Mouse (Mus musculus): ENCODE data around the gene Tsga10ip. TPM values are rescaled to one million over a fixed set of nuclear protein-coding genes. Genes with fewer than 3 reads are reported as not detected.
"Not testable (repeated sequence)": the region's sequence is repeated elsewhere in the genome, so short reads cannot be mapped to it uniquely, and the experiment has no call there.

Gene Tsga10ip
- polyA plus RNA-seq, 2 experiments from 2014 or later: not detected

DNA sequence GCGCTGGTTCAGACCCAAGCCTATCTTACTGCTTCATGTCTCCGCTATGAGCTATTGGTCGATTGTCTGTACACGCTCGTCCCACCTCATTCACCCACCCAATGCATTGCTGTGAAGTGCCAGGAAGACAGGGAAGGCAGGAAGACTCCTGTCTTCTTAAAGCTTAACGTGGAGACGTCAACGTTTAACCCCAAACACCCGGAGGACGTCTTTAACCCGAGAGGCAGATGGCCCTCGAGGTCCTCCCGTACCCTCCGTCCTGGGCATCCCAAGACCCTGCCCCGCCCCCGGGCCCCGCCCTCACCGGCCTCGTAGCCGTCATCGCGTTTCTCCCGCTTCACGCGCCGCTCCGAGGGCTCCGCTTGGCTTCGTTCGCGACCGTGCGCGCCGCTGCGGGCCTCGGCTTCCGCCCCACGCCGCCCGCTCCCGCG is 14.3 kb downstream of the Tsga10ip start:
- ATAC-seq: no peak

DNA sequence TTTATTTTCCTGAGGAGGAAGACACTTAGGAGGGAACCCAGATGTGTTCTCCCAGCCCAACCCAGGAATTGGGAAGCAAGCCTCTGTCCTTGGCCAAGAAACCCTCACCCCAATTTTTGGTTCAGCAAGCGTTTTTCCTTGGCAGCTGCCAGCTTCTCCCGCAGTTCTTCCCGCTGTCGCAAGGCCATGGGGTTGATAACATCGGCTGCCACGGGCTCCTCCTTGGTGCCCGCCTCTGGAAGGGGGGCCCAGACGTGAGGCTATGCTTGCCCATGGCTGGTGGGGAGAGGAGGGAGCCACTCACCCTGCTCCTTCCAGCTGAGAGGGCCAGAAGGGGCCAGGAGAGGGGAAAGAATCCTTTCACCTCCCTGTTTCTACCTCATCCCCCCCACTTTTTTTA is 17.6 kb downstream of the Tsga10ip start:
- no peak for ATAC-seq

DNA sequence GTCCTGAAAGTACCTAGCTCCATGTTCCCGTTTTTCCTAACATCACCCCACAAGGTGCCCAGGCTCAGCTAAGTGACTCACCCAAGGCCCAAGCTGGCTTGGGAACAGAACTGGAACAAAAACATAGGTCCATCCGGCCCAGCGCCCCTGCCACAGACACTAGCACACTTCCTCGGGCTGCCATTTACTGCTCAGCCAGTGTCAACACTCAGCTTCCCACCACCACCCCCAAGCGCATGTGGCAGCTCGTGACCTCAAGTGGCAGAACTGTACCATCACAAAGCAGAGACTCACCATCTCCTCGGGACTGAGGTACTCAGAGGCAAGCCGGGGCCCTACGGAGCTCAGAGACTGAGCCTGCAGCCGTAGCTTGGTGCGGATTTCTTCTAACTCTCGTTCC is 19.0 kb downstream of the Tsga10ip start:
- ATAC-seq: no peak

DNA sequence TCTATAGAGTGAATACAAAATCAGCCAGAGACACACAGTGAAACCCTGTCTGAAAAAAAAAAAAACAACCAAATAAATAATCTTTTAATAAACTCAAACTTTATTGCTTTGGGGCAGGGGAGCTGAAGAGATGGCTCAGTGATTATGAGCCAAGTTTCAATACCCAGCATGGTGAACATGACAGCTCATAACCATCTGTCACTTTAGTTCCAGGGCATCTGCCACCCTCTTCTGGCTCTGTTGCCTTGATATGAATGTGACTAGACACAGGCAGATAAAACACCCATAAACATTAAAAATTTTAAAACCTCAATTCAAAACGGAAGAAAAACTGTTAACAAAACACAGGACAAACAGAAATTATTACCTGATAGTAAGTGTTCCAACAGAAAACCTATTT is 24.9 kb downstream of the Tsga10ip start:
- ATAC-seq: no peak

DNA sequence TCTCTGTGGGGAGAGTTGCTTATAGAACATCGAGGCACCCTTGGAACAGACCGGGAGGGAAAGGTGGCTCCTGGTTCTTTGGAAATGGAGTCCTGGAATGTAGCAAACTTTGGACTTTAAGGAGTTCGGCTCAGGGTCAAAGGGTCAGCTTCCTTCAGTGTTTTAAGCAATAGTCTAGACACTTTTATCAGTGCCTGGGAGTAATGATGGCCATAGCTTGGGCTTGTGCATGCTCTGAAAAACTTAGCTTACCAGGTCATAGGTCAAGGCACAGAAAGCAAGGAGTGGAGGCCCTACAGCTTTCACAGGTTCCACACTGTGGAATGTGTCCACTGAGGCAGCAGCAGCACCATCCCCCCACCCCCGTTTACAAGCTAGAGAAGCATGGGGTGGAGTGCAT is 27.6 kb downstream of the Tsga10ip start:
- no peak for ATAC-seq

DNA sequence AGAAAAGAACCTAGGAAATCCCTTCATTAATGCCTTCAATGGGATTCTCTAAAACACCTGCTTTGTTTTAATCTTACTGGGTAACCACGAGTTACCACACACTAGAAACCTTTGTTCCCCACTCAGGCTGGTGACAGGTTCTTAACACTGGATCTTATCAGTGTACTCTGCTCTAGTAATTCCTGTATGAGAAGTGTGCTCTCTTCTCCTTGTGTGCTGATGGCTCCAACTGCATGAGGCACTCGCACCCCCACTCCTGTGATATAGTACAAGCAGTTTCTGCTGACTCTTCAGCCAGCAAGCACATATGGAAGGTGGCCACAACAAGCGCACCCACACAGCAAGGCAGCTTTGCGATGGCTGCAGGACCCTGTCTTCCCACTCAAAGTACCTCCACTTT is 28.1 kb downstream of the Tsga10ip start:
- ATAC-seq: no peak

DNA sequence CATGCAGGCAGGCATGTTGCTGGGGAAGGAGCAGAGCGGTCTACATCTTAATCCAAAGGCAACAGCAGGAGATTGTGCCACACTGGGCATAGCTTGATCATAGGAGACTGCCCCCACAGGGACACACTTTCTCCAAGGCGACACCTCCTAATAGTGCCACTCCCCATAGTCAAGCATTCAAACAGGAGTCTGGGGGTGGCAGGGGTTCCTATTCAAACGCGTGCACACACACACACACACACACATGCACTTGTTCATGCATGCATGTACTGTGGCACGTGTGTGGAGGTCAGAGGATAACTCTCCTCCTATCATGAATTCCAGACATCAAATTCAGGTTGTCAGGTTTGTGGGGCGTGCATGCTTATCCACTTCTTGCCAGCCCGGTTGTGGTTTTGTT is 29.6 kb downstream of the Tsga10ip start:
- ATAC-seq: no peak

DNA sequence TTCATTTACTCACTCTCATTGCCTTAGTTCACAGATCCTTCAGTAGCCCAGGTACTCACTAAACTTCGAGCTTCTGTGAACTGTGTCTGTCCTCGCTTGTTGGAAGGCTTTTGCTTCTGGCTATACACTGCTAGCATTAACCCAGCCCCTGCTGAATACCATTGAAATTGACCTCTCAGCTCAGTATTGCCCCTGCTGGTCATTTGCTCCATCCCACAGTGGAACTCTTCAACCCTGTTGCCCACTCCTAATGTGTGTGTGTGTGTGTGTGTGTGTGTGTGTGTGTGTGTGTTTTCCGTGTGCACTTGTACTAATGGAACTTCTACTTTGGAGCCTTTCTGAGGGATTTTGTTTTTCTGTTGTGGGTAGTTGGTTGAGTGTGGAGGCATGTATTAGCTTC is 31.4 kb downstream of the Tsga10ip start:
- no peak for ATAC-seq

DNA sequence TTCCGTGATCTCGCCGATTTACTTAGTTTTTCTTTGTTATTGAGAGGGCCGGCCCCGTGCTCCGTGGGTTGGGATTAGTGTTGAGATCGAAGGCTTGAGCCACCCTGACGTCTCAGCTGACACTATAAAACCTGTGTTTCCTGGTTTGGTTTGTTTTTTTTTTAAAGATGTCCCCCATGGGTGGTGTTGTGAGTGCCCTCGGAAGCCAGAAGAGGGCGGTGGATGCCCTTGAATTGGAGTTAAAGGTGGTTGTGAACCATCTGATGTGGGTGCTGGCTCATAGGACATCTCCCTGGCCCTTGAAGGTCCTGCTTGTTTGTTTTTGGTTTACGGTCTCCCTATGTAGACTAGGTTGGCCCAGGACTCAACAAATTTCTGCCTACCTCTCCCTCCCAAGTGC is 34.9 kb downstream of the Tsga10ip start:
- ATAC-seq: no peak

DNA sequence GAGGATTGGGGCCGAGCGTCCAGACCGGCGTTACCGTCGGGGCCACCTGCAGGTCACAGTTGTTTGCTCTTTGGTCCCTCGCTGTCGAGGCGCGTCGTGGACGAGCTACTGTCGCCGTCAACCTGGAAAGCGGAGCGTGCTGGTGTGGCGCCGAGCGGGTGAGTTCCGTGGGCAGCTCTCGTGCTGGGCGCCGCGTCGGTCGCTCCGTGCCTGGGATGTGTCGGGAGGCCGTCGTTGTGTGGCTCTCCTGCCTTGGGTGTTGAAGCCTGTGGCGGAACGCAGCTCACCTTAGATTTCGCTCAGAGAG is 35.3 kb downstream of the Tsga10ip start, which contains the start of gene Banf1:
Gene Banf1 (minus strand): TSS at position 116 of the 307 bp plus-strand sequence.
- ATAC-seq: peak; percentile 8

DNA sequence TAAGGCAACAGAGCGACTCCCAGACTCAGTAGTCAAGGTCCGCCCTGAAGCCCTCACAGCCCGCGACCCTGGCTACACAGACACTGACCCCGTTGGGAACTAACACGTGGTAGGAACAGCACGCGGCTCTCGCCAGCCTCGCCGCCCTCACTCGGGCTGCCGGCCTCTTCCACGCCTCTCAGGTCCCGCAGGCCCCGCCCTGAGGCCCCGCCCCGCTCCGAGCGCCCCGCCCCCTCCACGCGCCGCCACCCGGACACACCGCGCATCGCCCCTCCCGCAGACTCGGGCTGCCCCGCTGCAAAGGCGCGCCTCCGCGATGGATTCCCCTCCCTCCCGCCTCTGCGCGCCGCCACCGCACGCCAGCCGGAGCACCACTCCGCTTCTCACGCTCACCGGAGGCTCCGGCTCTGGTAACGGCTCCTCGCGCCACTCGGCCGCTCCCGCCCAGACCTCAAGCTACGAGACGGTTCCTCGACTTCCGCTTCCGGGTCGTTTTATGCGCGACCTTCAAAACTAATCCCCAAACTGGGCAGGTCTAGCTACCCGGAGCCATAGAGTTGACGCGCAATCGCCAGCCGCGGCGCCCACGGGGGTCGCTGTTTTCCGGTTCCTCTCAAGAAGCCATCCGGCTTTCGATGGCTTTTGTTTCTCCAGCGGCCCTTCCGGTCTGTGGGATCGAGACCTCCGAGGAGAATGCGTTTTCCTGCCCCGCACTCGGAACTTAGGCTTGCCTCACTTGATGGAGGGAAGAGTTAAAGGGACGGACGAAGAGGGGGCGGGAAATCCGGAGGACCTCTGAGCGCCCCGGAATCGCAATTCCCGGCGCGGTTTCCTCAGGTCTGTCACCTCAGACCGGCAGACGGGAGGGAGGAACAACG is 35.9 kb downstream of the Tsga10ip start, which contains the start of gene Eif1ad:
Gene Eif1ad (plus strand): TSS at position 567 of the 878 bp plus-strand sequence.
- peak; percentile 88 for ATAC-seq

DNA sequence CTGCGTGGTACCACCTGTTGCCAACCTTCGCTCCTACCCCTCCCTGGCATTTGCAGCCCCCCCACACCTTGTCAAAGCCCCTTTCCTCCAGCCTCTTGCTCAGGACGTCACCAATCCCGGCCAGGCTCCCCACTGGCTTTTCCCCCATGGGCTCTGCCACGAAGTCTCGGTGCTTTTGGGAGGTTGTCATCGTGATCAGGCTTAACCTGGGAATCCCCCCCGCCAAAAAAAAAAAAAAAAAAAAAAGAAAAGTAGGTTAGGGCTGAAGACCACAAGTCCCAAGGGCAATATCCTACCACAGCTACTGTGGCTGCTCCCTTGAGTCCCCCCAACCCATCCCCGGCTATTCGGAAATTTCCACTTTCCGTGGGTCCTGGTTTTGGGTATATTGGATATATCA is 36.6 kb downstream of the Tsga10ip start:
- peak; percentile 21 for ATAC-seq

DNA sequence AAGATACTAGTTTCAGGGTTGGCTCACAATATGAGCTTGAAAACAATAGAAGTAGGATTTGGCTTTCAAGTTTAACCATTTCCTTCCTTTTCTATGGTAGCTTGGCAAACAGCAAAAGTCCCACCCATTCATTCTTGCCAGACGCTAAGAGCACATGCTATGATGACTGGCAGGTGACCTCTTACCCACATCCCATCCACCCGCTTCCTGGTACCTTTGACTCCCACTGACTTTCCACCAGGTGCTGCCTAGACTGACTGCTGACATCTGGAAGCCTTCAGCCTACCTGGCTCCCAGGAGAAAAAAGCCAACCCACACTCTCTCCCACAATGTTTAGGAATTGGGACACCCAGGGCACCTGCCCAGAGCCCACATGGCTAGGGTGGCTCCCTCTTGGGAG is 38.2 kb downstream of the Tsga10ip start:
- no peak for ATAC-seq

DNA sequence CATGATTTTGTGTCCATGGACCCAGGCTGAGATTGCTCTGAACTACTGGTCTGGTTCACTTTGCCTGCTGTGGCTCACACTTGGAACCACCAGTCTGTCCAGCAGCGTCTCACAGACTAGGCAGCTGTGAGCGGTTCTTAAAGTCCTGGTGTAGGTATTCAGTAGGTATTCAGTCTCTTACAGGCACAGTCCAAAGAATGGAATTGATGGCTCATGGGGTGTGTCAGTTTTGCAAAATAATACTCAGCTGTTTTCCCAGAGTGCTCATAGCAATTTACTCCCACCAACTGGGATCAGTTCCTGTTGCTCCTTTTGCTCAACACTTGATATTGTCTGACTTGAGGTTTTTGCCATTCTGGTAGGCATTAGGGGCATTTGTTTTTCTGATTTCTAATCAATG is 40.1 kb downstream of the Tsga10ip start:
- ATAC-seq: no peak

DNA sequence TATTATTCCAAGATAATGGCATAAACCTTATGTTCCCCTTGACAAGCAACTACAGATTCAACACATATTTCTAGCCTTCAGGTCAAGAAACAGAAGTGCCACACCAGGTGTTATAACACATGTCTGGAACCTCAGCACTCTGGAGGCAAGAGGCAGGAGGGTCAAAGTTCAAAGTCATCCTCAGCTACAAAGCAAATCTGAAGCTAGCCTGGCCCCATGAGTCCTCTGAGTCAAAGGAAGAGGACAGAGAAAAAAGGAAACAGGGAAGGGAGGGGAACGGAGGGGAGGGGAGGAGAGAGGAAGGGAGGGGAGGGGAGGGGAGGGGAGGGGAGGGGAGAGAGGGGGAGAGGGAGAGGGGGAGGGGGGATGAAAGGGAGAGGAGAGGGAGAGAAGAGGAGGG is 46.2 kb downstream of the Tsga10ip start:
- ATAC-seq: no peak

DNA sequence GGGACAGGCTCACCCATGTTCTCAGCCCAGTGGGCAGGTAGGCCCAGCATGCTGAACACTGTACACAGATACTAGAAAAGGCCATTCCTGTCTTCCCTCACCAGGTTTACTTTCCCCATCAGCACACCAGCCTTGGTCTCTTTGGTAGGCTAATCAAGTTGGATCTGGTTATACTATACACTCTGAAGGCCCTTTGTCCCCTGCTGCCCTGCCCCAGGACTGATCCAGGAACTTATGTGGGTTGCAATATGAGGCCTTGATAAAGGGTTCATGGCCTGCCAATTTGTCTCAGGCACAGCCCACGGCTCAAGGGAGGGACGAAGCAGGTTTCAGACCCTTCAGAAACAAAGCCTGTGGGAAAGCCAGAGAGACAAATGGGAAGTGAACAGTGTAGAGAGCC is 48.7 kb downstream of the Tsga10ip start:
- no peak for ATAC-seq

DNA sequence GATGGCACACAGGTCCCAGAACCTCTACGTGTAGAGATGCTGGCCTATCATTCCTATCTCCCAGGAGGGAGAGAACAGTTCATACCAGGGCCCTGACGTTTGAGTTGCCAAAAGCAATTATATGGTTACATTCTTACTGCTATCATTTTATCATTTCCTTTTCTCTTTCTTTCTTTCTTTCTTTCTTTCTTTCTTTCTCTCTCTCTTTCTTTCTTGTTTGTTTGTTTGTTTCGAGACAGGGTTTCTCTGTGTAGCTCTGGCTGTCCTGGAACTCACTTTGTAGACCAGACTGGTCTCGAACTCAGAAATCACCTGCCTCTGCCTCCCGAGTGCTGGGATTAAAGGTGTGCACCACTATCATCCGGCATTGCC is 52.8 kb downstream of the Tsga10ip start, which contains the start of gene Cst6:
Gene Cst6 (minus strand): TSS at position 73 of the 372 bp plus-strand sequence.
- not testable (repeated sequence) for ATAC-seq

DNA sequence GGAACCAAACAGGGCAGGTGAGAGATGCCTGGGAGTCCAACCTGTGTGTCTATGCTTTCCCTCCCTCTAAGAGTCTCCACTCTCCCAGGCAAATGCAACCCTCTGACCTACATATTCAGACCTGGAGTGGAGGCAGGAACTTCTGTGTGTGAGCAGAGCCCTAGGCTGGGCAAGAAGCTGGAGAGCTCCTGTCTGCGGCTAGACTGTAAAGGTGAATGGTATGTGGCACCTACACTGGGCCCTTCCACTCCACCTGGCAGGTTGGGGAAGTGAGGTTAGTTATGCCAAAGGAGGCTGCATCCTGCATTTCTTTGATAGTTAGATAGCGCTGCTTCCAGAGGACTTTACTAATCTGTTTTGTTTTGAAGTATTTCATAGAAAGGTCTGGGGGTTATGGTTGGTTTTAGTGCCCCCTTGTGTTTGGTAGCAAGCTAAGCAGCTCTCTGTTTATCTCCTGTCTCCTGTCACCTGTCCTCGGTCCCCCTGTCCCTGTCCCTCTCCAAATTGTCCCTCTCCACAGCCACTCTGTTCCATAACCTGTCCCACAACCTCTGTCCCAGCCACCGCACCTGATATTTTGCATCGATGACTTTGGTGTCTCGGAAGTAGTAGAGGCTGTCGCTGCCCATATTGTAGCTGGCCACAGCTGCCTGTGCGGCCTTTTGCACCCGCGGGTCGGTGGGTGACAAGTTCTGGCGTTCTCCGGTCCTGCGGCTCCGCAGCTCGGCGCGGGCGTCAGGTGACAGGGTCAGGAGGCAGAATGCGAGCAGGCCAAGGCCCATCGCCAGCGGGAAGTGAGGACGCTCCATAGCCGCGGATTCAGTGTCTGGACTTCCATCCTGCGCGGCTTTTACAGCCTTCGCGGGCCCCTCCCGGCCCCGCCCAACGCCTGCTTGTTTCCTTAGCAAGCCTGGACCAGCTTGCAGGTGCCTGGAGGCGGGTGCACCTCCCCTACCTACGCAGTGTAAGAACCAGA is 53.5 kb downstream of the Tsga10ip start:
- peak; percentile 63 for ATAC-seq

DNA sequence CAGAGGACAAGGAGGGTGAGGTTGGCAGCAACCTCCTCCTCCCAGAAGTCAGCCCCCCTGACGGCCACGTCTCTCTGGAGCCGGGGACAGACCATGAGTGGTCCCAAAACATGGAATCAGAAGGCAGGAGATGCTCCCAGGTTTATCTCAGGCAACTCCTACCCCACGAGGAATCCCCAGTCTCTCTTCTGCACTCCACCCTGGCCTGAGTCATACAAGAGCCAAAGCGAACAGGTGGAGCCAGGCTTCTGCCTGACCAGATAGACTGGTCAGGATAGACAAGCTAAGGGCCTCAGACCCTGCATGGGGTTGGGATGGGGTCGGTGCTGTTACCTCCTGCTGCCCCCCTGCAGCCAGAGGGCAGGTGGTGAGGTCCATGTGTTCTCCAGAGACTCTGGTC is 54.3 kb downstream of the Tsga10ip start:
- no peak for ATAC-seq

DNA sequence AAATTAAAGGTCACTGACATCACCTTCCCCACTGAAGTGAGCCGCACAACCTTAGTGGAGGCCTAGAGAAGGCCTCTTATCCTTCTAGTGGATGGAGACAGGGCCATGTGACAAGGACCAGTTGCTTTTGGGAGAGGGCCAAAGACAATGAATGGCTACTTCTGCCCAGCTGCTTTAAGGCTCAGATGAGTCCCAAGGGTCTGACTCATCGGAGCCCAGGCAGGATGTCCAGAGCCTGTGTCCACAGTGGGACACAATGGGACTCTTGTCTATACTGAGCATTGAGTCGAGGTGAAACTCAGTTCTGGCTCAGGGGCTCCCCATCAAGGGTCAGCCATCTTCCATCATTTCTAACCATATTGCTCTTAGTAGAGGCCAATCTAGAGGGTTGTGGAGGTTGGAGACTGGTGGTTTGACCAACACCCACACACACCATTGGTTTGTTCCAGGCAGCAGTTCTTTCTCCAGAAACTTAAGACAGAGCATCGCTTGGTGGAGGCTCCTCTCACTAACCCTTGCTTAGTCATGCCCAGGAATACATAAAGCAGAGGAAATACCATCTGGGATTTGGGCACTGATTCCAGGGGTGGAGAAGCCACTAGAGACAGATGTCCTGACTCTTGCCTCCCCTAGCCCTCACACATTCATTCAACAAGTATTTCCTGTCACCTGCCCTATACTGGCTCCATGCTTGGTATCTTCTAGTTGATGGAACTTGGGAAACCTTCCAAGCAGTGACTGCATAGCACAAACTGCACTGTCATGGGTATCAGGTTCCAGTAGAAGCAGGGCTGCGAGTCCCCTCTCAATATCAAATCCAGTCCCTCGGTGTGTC is 56.8 kb downstream of the Tsga10ip start:
- no peak for ATAC-seq

DNA sequence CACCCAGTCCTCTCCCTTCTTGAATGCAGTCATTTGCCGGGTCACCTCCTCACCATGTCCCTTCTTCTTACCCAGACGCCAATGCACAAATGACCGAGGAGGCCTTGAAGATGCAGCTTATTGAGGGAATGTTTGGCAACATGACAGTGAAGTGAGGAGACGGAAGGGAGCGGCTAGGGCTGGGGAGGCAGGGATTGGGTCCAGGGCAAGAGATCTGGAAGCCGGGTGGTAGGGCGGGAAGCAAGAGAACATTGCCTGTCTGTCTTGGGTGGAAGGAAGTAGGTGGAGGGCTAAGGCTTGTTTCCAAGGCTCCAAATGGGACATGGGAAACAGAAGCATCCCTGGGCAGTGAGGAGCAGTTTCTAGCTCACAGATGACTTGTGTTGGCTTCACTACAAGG is 61.0 kb downstream of the Tsga10ip start:
- no peak for ATAC-seq
